Mouse (Mus musculus) CH12.LX (cell line): ENCODE data around the gene Dag1. TPM values are rescaled to one million over a fixed set of nuclear protein-coding genes. Genes with fewer than 3 reads are reported as not detected.

Experiments
- DNase-seq: peaks from one replicate; pipeline ENCODE4 v3.0.0-alpha.2; 2013; ENCODE audit errors: extremely low read depth
- H3K27ac ChIP-seq: 2 replicates; pipeline ENCODE4 v1.5.1; 2012; ENCODE audit warnings: low read depth, mild to moderate bottlenecking, control low read depth, moderate library complexity; ENCODE audit not compliant: insufficient read depth
- H3K27me3 ChIP-seq: replicated peaks from 2 replicates; pipeline ENCODE3; 2012; ENCODE audit warnings: inconsistent platforms
- H3K36me3 ChIP-seq, 2 experiments: replicated peaks in 1 of 2; 2 replicates each; pipeline versions ENCODE3 to v1.6.1; 2012; ENCODE audit warnings: inconsistent platforms in 1 of 2, low read length in 1 of 2, mild to moderate bottlenecking in 1 of 2, mixed read lengths in 1 of 2, moderate library complexity in 1 of 2; ENCODE audit not compliant: control insufficient read depth in 1 of 2, insufficient read depth in 1 of 2
- H3K4me1 ChIP-seq, 2 experiments: 2 replicates each; pipeline ENCODE4 v1.6.1; 2012; ENCODE audit warnings: inconsistent platforms in 1 of 2, moderate library complexity in 1 of 2; ENCODE audit not compliant: insufficient read depth in 2 of 2, control insufficient read depth in 1 of 2
- H3K4me2 ChIP-seq: 2 replicates; pipeline ENCODE4 v1.6.1; 2012; ENCODE audit warnings: low read depth, mild to moderate bottlenecking, control low read depth; ENCODE audit not compliant: poor library complexity, insufficient read depth, severe bottlenecking
- H3K4me3 ChIP-seq, 3 experiments: fragments of 150-350 bp in 1 of 3; sonication (generic) in 1 of 3; replicated peaks in 1 of 3; 2 replicates each; pipeline versions ENCODE3 to v1.5.1; 2011 to 2012; ENCODE audit warnings: low read depth in 2 of 3, low read length in 2 of 3, mild to moderate bottlenecking in 2 of 3, moderate library complexity in 2 of 3, control low read depth in 1 of 3, improper control_type of control experiment in 1 of 3, inconsistent platforms in 1 of 3, mixed read lengths in 1 of 3; ENCODE audit not compliant: poor library complexity in 1 of 3
- H3K79me2 ChIP-seq: replicated peaks from 2 replicates; pipeline ENCODE4 v1.6.1; 2012; ENCODE audit warnings: mild to moderate bottlenecking, moderate library complexity; ENCODE audit not compliant: control insufficient read depth, poor library complexity, insufficient read depth, severe bottlenecking; ENCODE audit errors: extremely low read depth
- H3K9ac ChIP-seq: 2 replicates; pipeline ENCODE4 v1.6.1; 2012; ENCODE audit warnings: low read depth, mild to moderate bottlenecking, control low read depth, moderate library complexity; ENCODE audit not compliant: insufficient read depth
- H3K9me3 ChIP-seq: replicated peaks from 2 replicates; pipeline ENCODE3; 2012; ENCODE audit warnings: low read length, inconsistent platforms, mixed read lengths
- CHD1 ChIP-seq: IDR thresholded peaks from 2 replicates; pipeline ENCODE4 v1.6.1; 2012; ENCODE audit warnings: low read depth, low read length, improper control_type of control experiment, inconsistent platforms
- ELF1 ChIP-seq: IDR thresholded peaks from 2 replicates; pipeline ENCODE4 v1.6.1; 2014; ENCODE audit warnings: low read depth, mild to moderate bottlenecking, inconsistent platforms, low read length, improper control_type of control experiment
- ETS1 ChIP-seq: conservative IDR thresholded peaks from 2 replicates; pipeline ENCODE4 v1.6.1; 2012; ENCODE audit warnings: low read depth, mild to moderate bottlenecking, inconsistent platforms, low read length, improper control_type of control experiment, moderate library complexity
- IRF4 ChIP-seq: IDR thresholded peaks from 2 replicates; pipeline ENCODE4 v1.6.1; 2014; ENCODE audit warnings: low read depth, mild to moderate bottlenecking, inconsistent platforms, low read length, improper control_type of control experiment
- MAFK ChIP-seq: IDR thresholded peaks from 2 replicates; pipeline ENCODE4 v1.6.1; 2011; ENCODE audit warnings: low read length, improper control_type of control experiment; ENCODE audit not compliant: insufficient replicate concordance
- MAX ChIP-seq: IDR thresholded peaks from 2 replicates; pipeline ENCODE4 v1.6.1; 2011; ENCODE audit warnings: low read length, improper control_type of control experiment
- MYC ChIP-seq: IDR thresholded peaks from 2 replicates; pipeline ENCODE4 v1.6.1; 2011; ENCODE audit warnings: low read depth, mild to moderate bottlenecking, improper control_type of control experiment, low read length
- NELFE ChIP-seq: IDR thresholded peaks from 2 replicates; pipeline ENCODE4 v1.6.1; 2011; ENCODE audit warnings: low read depth, low read length, improper control_type of control experiment
- POLR2AphosphoS2 ChIP-seq: IDR thresholded peaks from 2 replicates; pipeline ENCODE4 v1.6.1; 2011; ENCODE audit warnings: low read depth, low read length, improper control_type of control experiment
- RCOR1 ChIP-seq: conservative IDR thresholded peaks from 2 replicates; pipeline ENCODE4 v1.6.1; 2012; ENCODE audit warnings: low read depth, mild to moderate bottlenecking, inconsistent platforms, low read length, improper control_type of control experiment
- SIN3A ChIP-seq: IDR thresholded peaks from 2 replicates; pipeline ENCODE4 v1.6.1; 2012; ENCODE audit warnings: low read length, improper control_type of control experiment, inconsistent platforms
- TBP ChIP-seq: conservative IDR thresholded peaks from 2 replicates; pipeline ENCODE4 v1.6.1; 2011; ENCODE audit warnings: low read depth, low read length, improper control_type of control experiment
- UBTF ChIP-seq: IDR thresholded peaks from 2 replicates; pipeline ENCODE4 v1.6.1; 2012; ENCODE audit warnings: low read depth, mild to moderate bottlenecking, inconsistent platforms, low read length, improper control_type of control experiment, moderate library complexity
- USF1 ChIP-seq: IDR thresholded peaks from 2 replicates; pipeline ENCODE4 v1.6.1; 2014; ENCODE audit warnings: low read depth, mild to moderate bottlenecking, inconsistent platforms, low read length, improper control_type of control experiment
- ZC3H11A ChIP-seq: IDR thresholded peaks from 2 replicates; pipeline ENCODE4 v1.6.1; 2012; ENCODE audit warnings: low read depth, mild to moderate bottlenecking, inconsistent platforms, low read length, improper control_type of control experiment
- ZNF384 ChIP-seq: IDR thresholded peaks from 2 replicates; pipeline ENCODE4 v1.6.1; 2012; ENCODE audit warnings: low read depth, low read length, improper control_type of control experiment, inconsistent platforms
- dilution Hi-C: fragments of 300-500 bp; cut with MboI; formaldehyde crosslinking; loops from 2 replicates; pipeline ENCODE4 v1.14.3; 2020; ENCODE audit warnings: low sequenced_read_pairs; ENCODE audit not compliant: extremely low pct_unique_long_range_greater_than_20kb, extremely low pct_ligation_motif_present
- in situ Hi-C: fragments of 300-500 bp; cut with MboI; formaldehyde crosslinking; loops from 3 replicates; pipeline ENCODE4 v1.14.3; 2019; ENCODE audit warnings: low sequenced_read_pairs, low pct_ligation_motif_present, low pct_unique_long_range_greater_than_20kb, mixed read lengths
- polyA plus RNA-seq: library from polyadenylated mRNA; unstranded; fragments of >175 nt; gene quantifications from 2 replicates; pipeline ENCODE4 v1.2.1, GENCODE M21; 2012; ENCODE audit warnings: low read depth; ENCODE audit not compliant: insufficient read length
- total RNA-seq, 2 experiments: library from RNA; depleted of rRNA; stranded (reverse); fragments of 300-350 nt in 1 of 2; fragments of >200 nt in 1 of 2; gene quantifications; 2 replicates each; pipeline ENCODE4 v1.2.3; 2012 to 2014

Gene Dag1
- total and polyA plus RNA-seq, 3 experiments: 1.7 to 5.7 (median 3.9) TPM

- peaks cover 0 to 12% of the 10 kb centered on the region in 2 experiments; a peak in 2 of 4 replicates for H3K4me1 ChIP-seq
- H3K4me2 ChIP-seq: no peak overlapping the region
- no peak overlapping the region for H3K4me3 ChIP-seq
- in situ Hi-C loops: no loop called here
- H3K27ac ChIP-seq: no peak overlapping the region
- H3K79me2 ChIP-seq: no peaks in the 10 kb centered on the region
- no peaks in the 10 kb centered on the region for H3K9me3 ChIP-seq
- peaks cover 13 to 27% of the 10 kb centered on the region in 2 experiments for H3K36me3 ChIP-seq
- no peak overlapping the region for H3K9ac ChIP-seq
- no peak for DNase-seq
- dilution Hi-C loops: no loop called here
- TF ChIP-seq MYC (no peak), TBP (no peak), ZNF384 (no peak), POLR2AphosphoS2 (no peak), MAFK (no peak)
- H3K27me3 ChIP-seq: no peaks in the 10 kb centered on the region
Measured at GRCm38 (mm10) chr9:108212426-108212825, 51.3 kb downstream of the Dag1 start.

DNA sequence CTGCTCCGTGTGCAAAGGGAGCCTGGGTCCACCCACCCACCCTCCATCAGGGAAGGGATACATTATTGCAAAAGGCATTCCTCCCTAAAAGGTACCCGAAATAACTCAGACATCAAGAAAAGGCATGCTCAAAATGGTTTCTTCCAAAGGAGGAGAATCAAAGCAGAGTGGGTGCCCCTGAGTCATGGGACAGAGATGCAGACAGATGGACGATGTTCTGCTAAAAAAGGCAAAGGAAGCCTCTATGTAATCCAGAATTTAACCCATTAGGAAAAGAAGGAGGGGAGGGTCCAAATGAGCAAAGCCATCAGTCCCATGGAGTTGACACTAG is 58.2 kb downstream of the Dag1 start:
- Histone ChIP-seq H3K27ac (no peak overlapping the region), H3K4me2 (no peak overlapping the region), H3K27me3 (no peaks in the 10 kb centered on the region), H3K4me1 (peaks cover under 1 to 23% of the 10 kb centered on the region in 2 experiments; a peak in 3 of 4 replicates), H3K4me3 (no peak overlapping the region), H3K36me3 (peaks cover 13 to 31% of the 10 kb centered on the region in 2 experiments), H3K9me3 (peaks cover 2% of the 10 kb centered on the region), H3K9ac (no peak overlapping the region), H3K79me2 (no peaks in the 10 kb centered on the region)
- in situ Hi-C loops (no loop called here), dilution Hi-C loops (no loop called here)
- DNase-seq: no peak
- TF ChIP-seq TBP (no peak), UBTF (no peak), SIN3A (no peak), CHD1 (no peak), MYC (no peak), USF1 (no peak), ZC3H11A (no peak), NELFE (no peak), IRF4 (no peak), ETS1 (no peak), RCOR1 (no peak), MAX (no peak), ELF1 (no peak)
